Mouse (Mus musculus) heart, adult 2 months (tissue): ENCODE measurements around the gene Lhx2. TPM values are rescaled to one million over a fixed set of nuclear protein-coding genes. Genes with fewer than 3 reads are reported as not detected.

Experiments used
- DNase-seq, 2 experiments: peaks; one replicate each; pipeline ENCODE4 v3.0.0; 2021
- H3K27ac ChIP-seq: fragments of 200-600 bp; 2 replicates; pipeline ENCODE4 v1.8.1; 2022
- H3K27me3 ChIP-seq: fragments of 200-500 bp; 2 replicates; pipeline ENCODE4 v1.6.1; 2012; ENCODE audit warnings: mild to moderate bottlenecking, low read length, inconsistent platforms, mixed read lengths; ENCODE audit not compliant: control insufficient read depth, insufficient read depth
- H3K36me3 ChIP-seq: fragments of 200-500 bp; 2 replicates; pipeline ENCODE4 v1.6.1; 2012; ENCODE audit warnings: low read length, inconsistent platforms; ENCODE audit not compliant: control insufficient read depth, insufficient read depth
- H3K4me1 ChIP-seq: fragments of 200-500 bp; 2 replicates; pipeline ENCODE4 v1.6.1; 2011; ENCODE audit warnings: low read length; ENCODE audit not compliant: control insufficient read depth, insufficient read depth
- H3K4me3 ChIP-seq: fragments of 200-600 bp; 2 replicates; pipeline ENCODE4 v1.8.1; 2022
- H3K79me2 ChIP-seq: fragments of 200-500 bp; replicated peaks from 2 replicates; pipeline ENCODE4 v1.6.1; 2012; ENCODE audit warnings: mild to moderate bottlenecking, inconsistent platforms, low read length, moderate library complexity, mixed read lengths; ENCODE audit not compliant: control insufficient read depth, insufficient read depth
- H3K9ac ChIP-seq: fragments of 200-500 bp; 2 replicates; pipeline ENCODE4 v1.6.1; 2012; ENCODE audit warnings: low read depth, mild to moderate bottlenecking, control low read depth, inconsistent platforms, low read length, mixed read lengths
- CTCF ChIP-seq: fragments of 200-600 bp; IDR thresholded peaks from 2 replicates; pipeline ENCODE4 v1.8.1; 2022; ENCODE audit warnings: antibody characterized with exemption, mild to moderate bottlenecking, moderate library complexity
- EP300 ChIP-seq: fragments of 200-500 bp; IDR thresholded peaks from 2 replicates; pipeline ENCODE4 v1.6.1; 2011; ENCODE audit warnings: low read depth, low read length, control low read depth; ENCODE audit not compliant: insufficient read depth
- POLR2A ChIP-seq: fragments of 200-500 bp; IDR thresholded peaks from 2 replicates; pipeline ENCODE4 v1.6.1; 2011; ENCODE audit warnings: mild to moderate bottlenecking, low read depth, low read length, control low read depth; ENCODE audit not compliant: insufficient read depth
- WGBS: fragments of 180-500 bp; shearing (Covaris S2); methylation state at CpG from one replicate; pipeline ENCODE4 v1.1.7; 2018; 5-methylcytosine and 5-hydroxymethylcytosine counted together
- intact Hi-C: fragments of 180-260 bp; cut with DNase I; formaldehyde crosslinking; loops from one replicate; pipeline ENCODE4 v1.15.1; 2025
- polyA plus RNA-seq: library from polyadenylated mRNA; depleted of rRNA; stranded (reverse); fragments of >200 nt; gene quantifications from 2 replicates; pipeline ENCODE4 v1.2.3, GENCODE M21; 2012
- total RNA-seq, 2 experiments: library from RNA; stranded (reverse); gene quantifications; 2 replicates each; pipeline ENCODE4 v1.2.3; 2021

Gene Lhx2
- total and polyA plus RNA-seq, 3 experiments, result not detected

DNA sequence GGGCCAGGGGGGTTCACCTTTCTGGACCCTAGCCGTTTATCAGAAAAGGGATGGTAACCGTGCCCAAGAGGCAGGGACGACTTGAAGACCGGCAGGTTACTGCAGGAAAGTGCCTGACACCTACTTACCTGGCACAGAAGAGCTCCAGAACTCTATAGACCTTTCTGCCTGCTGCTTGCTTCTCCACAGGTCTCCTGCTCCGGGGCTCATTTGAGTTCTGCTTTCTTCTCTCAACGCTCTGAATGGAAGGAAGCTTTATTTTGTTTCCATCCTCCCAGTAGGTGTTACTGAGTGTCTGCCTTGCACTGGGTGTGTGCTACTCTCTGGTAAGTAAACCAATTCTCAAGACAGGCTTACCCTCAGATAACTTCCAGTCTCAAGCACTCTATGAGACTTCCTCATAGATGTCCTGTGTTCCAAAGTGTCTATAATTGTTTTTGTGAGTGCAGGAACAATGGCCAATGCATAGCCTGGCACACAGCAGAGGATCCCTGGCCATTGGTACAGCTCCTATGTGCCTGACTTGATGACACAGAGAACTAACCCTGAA is 1.9 kb upstream of the Lhx2 start:
- Histone ChIP-seq H3K79me2 (no peaks in the 10 kb centered on the region), H3K4me3 (no peak overlapping the region), H3K36me3 (no peaks in the 10 kb centered on the region), H3K27ac (no peak overlapping the region), H3K4me1 (no peaks in the 10 kb centered on the region), H3K9ac (no peak overlapping the region), H3K27me3 (peaks cover 30% of the 10 kb centered on the region)
- no peak for TF ChIP-seq EP300
- no peak for TF ChIP-seq CTCF
- no peak for TF ChIP-seq POLR2A
- 20% methylated on average over 6 of the region's 6 CpGs for WGBS
- no peak for DNase-seq
- intact Hi-C loops, result no loop called here

- Histone ChIP-seq H3K9ac (no peak overlapping the region), H3K27ac (no peak overlapping the region), H3K79me2 (no peaks in the 10 kb centered on the region), H3K4me3 (no peak overlapping the region), H3K4me1 (no peaks in the 10 kb centered on the region), H3K27me3 (peaks cover 32% of the 10 kb centered on the region), H3K36me3 (no peaks in the 10 kb centered on the region)
- intact Hi-C loops, result no loop called here
- DNase-seq, result no peak
- WGBS, result 63% methylated on average over 5 of the region's 5 CpGs
- TF ChIP-seq POLR2A (no peak), EP300 (no peak), CTCF (no peak)
These were observed 1.4 kb upstream of the Lhx2 start for GRCm38 (mm10) chr2:38337681-38338080.

GRCm38 (mm10) chr2:38338348-38338932 is 641 bp upstream of the Lhx2 start:
- intact Hi-C loops, result no loop called here
- no peaks in the 10 kb centered on the region for H3K36me3 ChIP-seq
- H3K9ac ChIP-seq, result no peak overlapping the region
- 32% methylated on average over 5 of the region's 5 CpGs for WGBS
- no peak overlapping the region for H3K4me3 ChIP-seq
- peaks cover 32% of the 10 kb centered on the region for H3K27me3 ChIP-seq
- no peak for DNase-seq
- TF ChIP-seq EP300, result no peak
- TF ChIP-seq CTCF, result no peak
- TF ChIP-seq POLR2A, result no peak
- H3K79me2 ChIP-seq, result no peaks in the 10 kb centered on the region
- H3K27ac ChIP-seq, result no peak overlapping the region
- no peaks in the 10 kb centered on the region for H3K4me1 ChIP-seq

DNA sequence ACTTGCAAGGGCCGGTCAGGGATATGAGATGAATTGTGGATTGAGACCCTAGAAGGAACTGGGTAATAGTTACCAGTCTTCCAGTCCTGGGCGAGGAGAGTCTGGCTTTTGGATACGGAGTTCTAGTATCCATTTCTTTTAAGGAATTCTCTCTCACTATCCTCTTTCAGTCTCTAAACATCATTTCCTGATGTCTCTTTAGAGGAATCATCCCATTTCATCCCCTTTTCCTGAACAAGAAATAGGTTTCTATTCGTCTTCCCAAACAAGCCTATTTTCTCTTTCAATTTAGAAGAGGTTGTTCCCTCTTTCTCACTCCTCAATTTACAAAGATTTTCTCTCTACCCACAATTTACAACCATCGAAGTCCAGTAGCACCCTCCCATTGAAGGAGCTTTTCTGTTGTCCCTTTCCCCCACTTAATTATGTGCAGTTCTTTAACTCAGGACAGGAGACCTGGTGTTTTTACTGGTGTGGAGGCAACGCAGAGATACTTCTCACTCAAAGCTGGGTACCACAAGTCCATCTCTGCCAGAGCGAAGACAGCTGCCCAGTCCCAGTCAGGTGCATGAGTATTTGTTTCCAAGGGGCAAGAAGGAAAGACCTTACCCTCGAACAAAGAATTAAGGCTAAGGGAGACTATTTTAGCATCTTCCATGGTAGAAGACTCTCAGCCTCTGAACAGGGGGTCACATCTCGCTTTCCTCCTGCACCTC is 987 bp downstream of the Lhx2 start:
- H3K4me3 ChIP-seq, result peak overlapping the region; percentile 47
- TF ChIP-seq CTCF, result no peak
- TF ChIP-seq POLR2A, result no peak
- TF ChIP-seq EP300, result no peak
- peaks cover 35% of the 10 kb centered on the region for H3K27me3 ChIP-seq

GRCm38 (mm10) chr2:38340626-38341200 is 1.6 kb downstream of the Lhx2 start:
- peaks cover 32% of the 10 kb centered on the region for H3K27me3 ChIP-seq
- DNase-seq, result no peak

More for the DNA sequence above, 987 bp downstream of the Lhx2 start:
- DNase-seq, result no peak
- H3K4me1 ChIP-seq, result no peaks in the 10 kb centered on the region
- no peak overlapping the region for H3K9ac ChIP-seq
- 3% methylated on average over 9 of the region's 9 CpGs for WGBS
- no peaks in the 10 kb centered on the region for H3K36me3 ChIP-seq
- H3K27ac ChIP-seq, result no peak overlapping the region
- no peaks in the 10 kb centered on the region for H3K79me2 ChIP-seq
- intact Hi-C loops, result no loop called here

GRCm38 (mm10) chr2:38343573-38343972 is 4.5 kb downstream of the Lhx2 start:
- no peaks in the 10 kb centered on the region for H3K79me2 ChIP-seq
- DNase-seq, result no peak
- WGBS, result 33% methylated on average over 1 of the region's 1 CpGs
- H3K9ac ChIP-seq, result no peak overlapping the region
- no peak for TF ChIP-seq POLR2A
- TF ChIP-seq CTCF, result no peak
- TF ChIP-seq EP300, result no peak
- no peak overlapping the region for H3K4me3 ChIP-seq
- no peaks in the 10 kb centered on the region for H3K4me1 ChIP-seq
- intact Hi-C loops, result no loop called here
- no peak overlapping the region for H3K27ac ChIP-seq
- H3K36me3 ChIP-seq, result no peaks in the 10 kb centered on the region
- H3K27me3 ChIP-seq, result peaks cover 31% of the 10 kb centered on the region

More at GRCm38 (mm10) chr2:38340626-38341200, 1.6 kb downstream of the Lhx2 start:
- no peaks in the 10 kb centered on the region for H3K4me1 ChIP-seq
- TF ChIP-seq EP300 (no peak), CTCF (no peak)
- H3K9ac ChIP-seq, result no peak overlapping the region
- H3K36me3 ChIP-seq, result no peaks in the 10 kb centered on the region
- no peak overlapping the region for H3K4me3 ChIP-seq
- 5% methylated on average over 10 of the region's 10 CpGs for WGBS
- no peak overlapping the region for H3K27ac ChIP-seq
- intact Hi-C loops, result no loop called here
- H3K79me2 ChIP-seq, result no peaks in the 10 kb centered on the region
